ENCODE assay signal across 25 mouse cellular contexts in genomic region chr7:70874393-70874792, GRCm38 (mm10).
DNase-seq lines count a peak whose midpoint lies in the region; ATAC-seq and TF ChIP-seq lines count a peak whose summit lies in the region.
"Had no signal": no experiment of that assay in that cellular context is flagged by ENCODE, and none has a peak within 500 bp of the region (broad histone marks: within the 10 kb centered on the region; RNA-seq: fewer than 3 reads in every experiment).

No protein-coding gene starts in this region.

- peak; percentile 44 for DNase-seq in hindbrain, postnatal 0 days (ENCODE audit: low spot score)
- DNase-seq in hindbrain, embryonic 10.5 days (ENCODE audit: low spot score): no peak
- DNase-seq in cerebellum, adult 8-10 months: peak; percentile 45
- DNase-seq in cerebellum, postnatal 25 days: peak; percentile 82 to 88
- no peak for DNase-seq in lung, postnatal 36 days
- DNase-seq in spleen, postnatal 14 days (ENCODE audit: low spot score in 2 of 2): no peak
- DNase-seq in MN1 (ENCODE audit: low spot score): no peak
- DNase-seq: heart, adult 2 months; heart, postnatal 4 days; kidney, postnatal 14 days; liver, postnatal 0 days; lung, postnatal 4 days; thymus, postnatal 14 days had no signal

- no peak for TF ChIP-seq CTCF in hindbrain, postnatal 0 days (IDR thresholded peaks at IDR 0.05; ENCODE audit: low read depth)

- no peak overlapping the region for H3K9ac ChIP-seq in hindbrain, postnatal 0 days (replicated peaks; ENCODE audit: low read length)
- H3K9ac ChIP-seq: embryonic facial prominence, embryonic 13.5 days; heart, embryonic 12.5 days; hindbrain, embryonic 15.5 days; limb, embryonic 13.5 days; liver, embryonic 12.5 days; liver, postnatal 0 days; midbrain, embryonic 12.5 days; stomach, embryonic 15.5 days had no signal

- no peaks in the 10 kb centered on the region for H3K4me1 ChIP-seq in hindbrain, postnatal 0 days (ENCODE audit: insufficient read depth, low read length)
- 0 out of 2 replicates have a peak, but pooled peaks cover 4% of the 10 kb centered on the region for H3K4me1 ChIP-seq in hindbrain, embryonic 10.5 days (replicated peaks)
- H3K4me1 ChIP-seq: embryonic facial prominence, embryonic 13.5 days; forebrain, embryonic 10.5 days; hindbrain, embryonic 15.5 days; limb, embryonic 13.5 days; liver, embryonic 12.5 days; megakaryocyte, embryonic 14.5 days; midbrain, embryonic 12.5 days; stomach, embryonic 15.5 days had no signal

- no peaks in the 10 kb centered on the region for H3K9me3 ChIP-seq in hindbrain, postnatal 0 days (ENCODE audit: low read length)
- H3K9me3 ChIP-seq in hindbrain, embryonic 10.5 days: no peaks in the 10 kb centered on the region
- H3K9me3 ChIP-seq: embryonic facial prominence, embryonic 13.5 days; forebrain, embryonic 10.5 days; heart, embryonic 12.5 days; hindbrain, embryonic 15.5 days; limb, embryonic 13.5 days; liver, embryonic 12.5 days; midbrain, embryonic 12.5 days; stomach, embryonic 15.5 days had no signal

- H3K4me2 ChIP-seq in hindbrain, postnatal 0 days (ENCODE audit: low read depth, low read length): no peak overlapping the region
- H3K4me2 ChIP-seq: embryonic facial prominence, embryonic 13.5 days; heart, embryonic 12.5 days; hindbrain, embryonic 15.5 days; limb, embryonic 13.5 days; liver, embryonic 12.5 days; midbrain, embryonic 12.5 days; stomach, embryonic 15.5 days had no signal

- H3K36me3 ChIP-seq in hindbrain, postnatal 0 days (ENCODE audit: insufficient read depth, low read length): no peaks in the 10 kb centered on the region
- H3K36me3 ChIP-seq in hindbrain, embryonic 10.5 days: no peaks in the 10 kb centered on the region
- H3K36me3 ChIP-seq: embryonic facial prominence, embryonic 13.5 days; forebrain, embryonic 10.5 days; heart, embryonic 12.5 days; hindbrain, embryonic 15.5 days; limb, embryonic 13.5 days; liver, embryonic 12.5 days; midbrain, embryonic 12.5 days; stomach, embryonic 15.5 days had no signal

- no peak for ATAC-seq in hindbrain, postnatal 0 days
- peak; percentile 77 for ATAC-seq in cerebellum, adult (ENCODE audit: insufficient number of reproducible peaks, low FRiP score, low TSS enrichment)
- ATAC-seq: forebrain, embryonic 16.5 days; intestine, embryonic 16.5 days; liver, embryonic 12.5 days; liver, postnatal 0 days had no signal

- 60% methylated on average over 2 of the region's 2 CpGs for WGBS in hindbrain, postnatal 0 days
- WGBS in hindbrain, embryonic 10.5 days: 72% methylated on average over 2 of the region's 2 CpGs

- no peak overlapping the region for H3K4me3 ChIP-seq in hindbrain, postnatal 0 days (ENCODE audit: low read length)
- H3K4me3 ChIP-seq in hindbrain, embryonic 10.5 days: no peak overlapping the region
- H3K4me3 ChIP-seq: embryonic facial prominence, embryonic 13.5 days; forebrain, embryonic 10.5 days; heart, adult 2 months; heart, embryonic 12.5 days; hindbrain, embryonic 15.5 days; limb, embryonic 13.5 days; liver, embryonic 12.5 days; megakaryocyte, embryonic 14.5 days; midbrain, embryonic 12.5 days; stomach, embryonic 15.5 days had no signal

- no peaks in the 10 kb centered on the region for H3K27me3 ChIP-seq in hindbrain, postnatal 0 days (ENCODE audit: insufficient read depth, low read length)
- no peaks in the 10 kb centered on the region for H3K27me3 ChIP-seq in hindbrain, embryonic 10.5 days (ENCODE audit: insufficient read depth, poor library complexity, severe bottlenecking)
- H3K27me3 ChIP-seq: embryonic facial prominence, embryonic 13.5 days; hindbrain, embryonic 15.5 days; limb, embryonic 13.5 days; liver, embryonic 12.5 days; megakaryocyte, embryonic 14.5 days; midbrain, embryonic 12.5 days; stomach, embryonic 15.5 days had no signal

- H3K27ac ChIP-seq in hindbrain, postnatal 0 days: no peak overlapping the region
- H3K27ac ChIP-seq in hindbrain, embryonic 10.5 days: no peak overlapping the region
- H3K27ac ChIP-seq: embryonic facial prominence, embryonic 13.5 days; forebrain, embryonic 10.5 days; heart, adult 2 months; hindbrain, embryonic 15.5 days; limb, embryonic 13.5 days; liver, embryonic 12.5 days; midbrain, embryonic 12.5 days; stomach, embryonic 15.5 days had no signal

Comparison
In these comparisons a context has a peak if more than half of its experiments do, and no peak if none do; other contexts are left out.
1. DNase-seq: peak in hindbrain, postnatal 0 days (single experiment), cerebellum, adult 8-10 months (single experiment) and cerebellum, postnatal 25 days (2 of 2); none in hindbrain, embryonic 10.5 days (single experiment), lung, postnatal 36 days (single experiment), spleen, postnatal 14 days (0 of 2) and MN1 (single experiment).